Mouse (Mus musculus) yolk sac, embryonic 10.5 days (tissue): ENCODE measurements around the gene Morf4l2.
"Not testable (repeated sequence)": the region's sequence is repeated elsewhere in the genome, so short reads cannot be mapped to it uniquely, and the experiment has no call there.

Source experiments
- DNase-seq: peaks from one replicate; pipeline ENCODE4 v3.0.0-alpha.2; 2017; ENCODE audit warnings: low spot score

Gene Morf4l2

DNA sequence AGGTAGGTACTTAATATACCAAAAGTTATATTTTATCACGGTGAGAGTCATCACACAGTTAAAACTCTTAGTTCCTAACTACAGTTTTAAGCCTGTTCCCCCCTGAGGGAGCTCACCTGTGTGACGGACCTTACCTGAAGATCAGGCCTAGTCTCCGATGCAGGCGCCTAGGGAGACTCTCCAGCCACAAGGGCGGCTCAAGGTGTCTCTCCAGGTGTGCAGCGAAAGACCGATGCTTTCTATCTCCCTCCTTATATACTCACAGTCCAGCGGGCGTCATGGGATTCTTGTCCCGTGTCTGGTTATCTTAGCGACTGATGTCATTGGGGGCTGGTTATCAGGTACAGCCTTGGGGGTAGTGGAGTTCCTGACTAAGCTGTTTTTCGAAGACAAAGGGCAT lies at the start of gene Morf4l2:
Morf4l2 (minus strand) TSS at position 232 of the 400 bp plus-strand sequence.
- peak; percentile 72 for DNase-seq

DNA sequence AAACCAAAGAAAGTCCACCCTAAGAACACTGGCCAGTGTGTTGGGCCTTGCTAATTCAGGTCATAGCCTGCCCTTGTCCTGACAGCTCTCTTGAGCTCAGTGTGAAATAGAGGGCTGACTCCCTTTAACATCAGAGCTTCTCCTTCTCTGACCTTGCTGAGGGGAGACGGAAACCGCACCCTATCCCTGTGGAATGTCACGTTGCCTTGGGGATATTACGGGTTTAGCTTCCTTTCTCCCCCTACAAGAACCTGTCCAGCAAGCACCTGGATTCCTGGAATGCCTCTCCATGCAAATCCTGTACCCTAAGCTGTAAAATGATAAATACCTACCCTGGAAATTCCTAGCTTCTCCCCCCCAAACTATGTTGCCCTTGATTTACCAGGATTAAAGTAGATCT lies 46.0 kb upstream of the Morf4l2 start:
- DNase-seq = no peak

DNA sequence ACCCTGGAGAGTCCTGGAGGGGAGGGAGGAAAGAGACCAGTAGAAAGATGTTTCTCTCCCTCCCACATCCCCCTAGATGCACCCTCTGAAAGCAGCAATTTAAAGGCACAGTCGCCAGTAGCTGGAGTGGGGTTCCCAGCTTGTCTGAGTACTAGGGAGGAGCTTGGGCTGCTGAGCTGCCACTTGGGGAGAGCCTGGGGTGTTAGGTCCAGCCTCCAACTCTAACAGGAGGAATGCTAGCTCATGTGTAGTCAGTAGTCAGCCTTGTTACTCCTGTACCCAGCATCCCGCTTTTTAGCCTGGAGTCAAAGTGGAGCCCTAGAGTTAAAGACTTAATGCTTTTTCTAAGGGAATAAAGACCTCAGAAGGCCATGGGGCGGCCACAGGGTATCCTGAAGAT lies 36.6 kb upstream of the Morf4l2 start, which contains the start of gene Glra4:
Glra4 (minus strand) TSS at position 101 of the 400 bp plus-strand sequence.
- DNase-seq = no peak

DNA sequence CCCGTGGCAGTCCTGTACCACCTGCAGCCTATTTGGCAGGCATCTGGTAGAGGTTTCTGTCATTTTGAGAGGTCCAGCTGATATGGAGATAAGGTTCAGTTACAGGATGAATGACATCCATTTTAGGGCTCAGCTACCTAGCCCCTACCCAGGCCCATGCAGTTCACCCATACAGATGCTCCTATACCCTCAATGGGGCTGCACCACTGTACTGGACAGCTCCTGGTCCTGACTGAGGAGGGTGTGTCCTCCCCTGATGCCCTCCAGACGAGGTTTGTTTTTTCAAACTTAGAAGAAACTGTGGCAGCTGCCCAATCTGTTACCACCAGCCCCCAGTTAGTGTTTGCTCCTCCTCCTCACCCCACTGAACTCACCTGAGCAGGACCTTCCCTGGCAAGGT lies 35.8 kb upstream of the Morf4l2 start:
- no peak for DNase-seq

DNA sequence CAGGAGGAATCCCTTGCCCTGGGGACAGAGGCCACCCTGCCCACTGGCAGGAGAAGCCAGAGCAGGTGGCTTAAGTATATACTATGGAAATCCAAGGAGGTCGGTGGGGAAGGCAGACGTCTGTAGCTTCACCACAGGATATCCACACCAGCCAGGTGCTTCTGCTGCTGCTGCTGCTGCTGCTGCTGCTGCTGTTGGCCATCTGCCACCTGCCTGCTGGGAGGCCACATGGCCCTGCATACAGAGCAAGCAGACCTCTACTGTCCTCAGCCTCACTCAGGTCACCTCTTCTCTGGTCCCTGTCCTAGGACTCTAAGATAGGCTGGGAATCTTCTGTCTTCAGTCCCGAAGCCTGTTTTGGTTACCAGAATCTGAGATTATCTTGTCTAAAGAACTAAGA lies 34.6 kb upstream of the Morf4l2 start:
- no peak for DNase-seq

DNA sequence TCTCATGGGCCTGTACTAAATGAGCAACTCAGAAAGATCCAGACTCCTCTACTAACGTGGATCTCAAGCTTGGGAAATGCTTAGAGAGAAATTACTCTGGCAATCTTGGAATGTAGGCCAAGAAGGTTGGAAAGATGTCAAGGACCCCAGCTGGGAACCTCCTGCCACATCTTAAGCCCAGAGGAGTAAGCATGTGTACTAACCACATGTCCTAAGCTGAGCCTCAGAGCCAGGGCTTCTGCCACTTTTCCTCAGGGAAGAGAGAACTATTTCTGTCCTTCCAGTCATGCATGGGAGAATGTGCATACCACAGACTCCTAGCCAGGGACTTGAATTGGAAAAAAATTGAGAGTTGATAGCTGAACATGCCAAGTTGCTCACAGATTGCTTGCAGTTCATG lies 29.5 kb upstream of the Morf4l2 start:
- DNase-seq = no peak

DNA sequence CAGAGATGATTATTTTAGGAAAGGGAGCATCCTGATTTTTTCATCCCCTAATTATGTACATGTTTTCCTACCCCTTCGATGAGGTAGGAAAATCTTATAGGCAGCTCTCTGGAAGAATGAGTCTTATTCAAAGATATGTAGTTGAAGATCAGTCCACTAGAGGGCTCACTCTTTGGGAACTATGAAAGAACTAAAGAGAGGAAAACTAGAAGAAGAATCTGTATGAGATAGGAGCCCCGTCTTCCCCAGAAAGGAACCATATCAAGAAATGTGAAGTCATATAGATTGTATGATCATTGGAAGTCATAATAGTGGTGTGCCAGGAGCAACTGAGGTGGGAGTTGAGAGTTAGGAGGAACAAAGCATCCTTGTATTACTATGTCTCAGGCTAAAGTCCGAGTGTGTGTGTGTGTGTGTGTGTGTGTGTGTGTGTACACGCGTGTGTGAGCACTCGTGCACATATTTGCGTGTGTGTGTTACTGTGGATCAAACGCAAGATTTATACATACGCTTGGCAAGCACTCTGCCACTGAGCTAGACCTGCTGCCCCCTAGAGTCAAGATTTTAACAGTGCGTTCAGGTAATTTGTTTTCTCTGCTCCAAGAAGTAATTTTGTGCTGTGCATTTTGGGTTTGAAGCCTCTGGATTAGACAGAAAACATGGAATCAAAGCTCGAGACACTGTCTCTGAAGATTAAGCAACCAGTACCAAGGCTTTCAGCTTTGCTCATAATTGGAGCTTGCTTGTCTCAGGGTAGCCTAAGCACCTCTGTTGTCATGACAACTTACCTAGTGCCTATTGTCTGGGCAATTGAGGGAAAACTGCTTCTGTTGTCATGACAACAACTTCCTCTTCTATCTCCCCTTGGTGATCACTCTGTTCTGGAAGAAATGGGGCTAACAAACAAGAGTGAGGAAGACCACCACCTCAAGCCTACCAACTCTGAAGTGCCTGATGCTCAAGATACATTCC lies 17.9 kb upstream of the Morf4l2 start:
- no peak for DNase-seq

DNA sequence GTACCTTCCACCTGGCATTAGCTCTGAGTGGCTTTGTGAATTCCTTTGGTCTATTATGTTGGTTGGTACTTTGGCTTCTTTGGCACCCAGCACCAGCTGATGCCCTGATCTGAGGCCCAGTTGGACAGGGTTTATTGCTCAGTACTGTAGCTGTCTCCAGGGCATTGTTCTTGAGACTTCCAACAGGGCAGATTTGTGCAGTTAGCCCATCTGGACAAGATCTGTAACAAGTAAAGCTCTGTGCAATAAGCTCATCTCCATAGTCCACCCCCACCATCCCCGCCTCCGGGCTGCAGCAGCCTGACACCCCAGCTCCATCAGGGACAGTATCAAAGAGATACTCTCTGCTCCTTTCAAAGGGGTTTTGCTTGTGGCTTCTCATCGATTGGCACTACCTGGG lies 12.0 kb upstream of the Morf4l2 start:
- no peak for DNase-seq

DNA sequence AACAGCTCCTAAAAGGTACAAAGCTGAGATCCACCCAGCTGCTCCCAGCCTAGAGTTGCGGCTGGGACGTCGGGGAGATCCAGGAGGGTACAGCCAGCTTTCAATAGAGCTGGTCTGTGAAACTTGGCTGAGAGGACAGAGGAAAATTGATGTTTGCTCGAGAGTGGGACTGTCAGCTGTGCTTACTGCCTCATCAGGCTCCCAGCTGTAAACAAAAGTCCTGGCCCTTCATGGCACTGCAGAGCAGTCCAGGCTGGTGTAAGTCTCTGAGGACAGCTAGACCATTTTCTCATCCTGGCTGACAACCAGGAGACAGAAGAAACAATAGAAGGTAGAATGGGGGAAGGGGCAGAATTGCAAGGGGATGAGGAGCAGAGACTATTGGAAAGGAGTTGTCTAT lies 5.8 kb upstream of the Morf4l2 start:
- no peak for DNase-seq

DNA sequence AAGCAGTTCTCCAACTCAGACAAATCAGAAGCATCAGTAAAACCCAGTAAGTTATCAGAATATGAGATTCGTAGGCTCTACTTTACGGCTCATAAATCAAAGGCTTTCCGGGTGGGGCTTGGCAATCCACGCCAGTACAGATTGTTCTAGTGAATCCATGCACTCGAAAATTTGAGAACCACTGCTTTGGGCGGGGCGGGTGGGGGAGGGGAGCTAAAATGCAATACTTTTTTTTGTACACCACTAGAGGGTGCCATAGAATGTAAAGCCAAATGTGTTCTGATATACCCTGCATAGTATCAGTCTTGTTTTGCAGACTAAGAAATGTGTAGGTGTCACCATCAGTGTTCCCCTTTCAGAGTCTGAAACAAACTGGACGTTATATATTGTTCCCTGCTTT lies 1.2 kb upstream of the Morf4l2 start:
- DNase-seq = no peak

DNA sequence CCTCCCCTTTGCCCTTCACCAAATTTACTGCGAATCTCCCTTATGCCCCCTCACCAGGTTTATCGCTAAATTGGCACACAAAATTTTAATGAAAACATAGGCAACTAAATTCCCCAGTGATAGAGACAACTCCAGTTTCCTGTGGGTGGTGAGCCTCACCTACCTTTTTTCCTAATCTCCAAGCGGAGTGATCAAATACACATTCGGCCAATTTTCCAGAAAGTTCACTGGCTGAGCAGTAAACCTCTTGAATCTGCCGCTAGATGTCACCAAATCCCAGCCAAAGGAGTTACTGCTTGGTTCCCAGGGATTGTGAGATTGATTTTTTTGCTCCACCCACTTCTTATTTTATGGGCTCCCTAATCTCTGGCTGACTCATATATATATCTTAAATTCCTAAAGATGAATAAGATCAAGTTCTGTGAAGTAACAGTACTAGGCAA lies 808 bp downstream of the Morf4l2 start:
- DNase-seq = no peak

DNA sequence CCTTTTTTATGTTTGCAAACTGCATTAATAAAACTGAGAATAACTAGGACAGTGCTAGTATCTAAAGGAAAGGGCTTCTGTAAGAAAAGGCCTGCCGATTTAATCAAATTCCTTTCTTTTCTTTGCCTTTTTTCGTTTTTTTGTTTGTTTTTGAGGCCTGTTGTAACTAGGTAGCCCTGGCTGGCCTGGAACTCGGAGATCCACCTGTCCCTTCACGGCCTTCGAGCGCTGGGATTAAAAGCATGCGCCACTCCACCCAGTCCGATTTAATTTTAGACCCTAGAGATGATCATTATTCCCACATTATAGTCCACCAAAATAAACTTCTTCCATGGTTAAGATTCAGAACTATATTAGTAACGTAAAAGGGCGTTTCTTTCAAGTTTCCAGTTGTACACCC lies 1.2 kb downstream of the Morf4l2 start:
- no peak for DNase-seq

DNA sequence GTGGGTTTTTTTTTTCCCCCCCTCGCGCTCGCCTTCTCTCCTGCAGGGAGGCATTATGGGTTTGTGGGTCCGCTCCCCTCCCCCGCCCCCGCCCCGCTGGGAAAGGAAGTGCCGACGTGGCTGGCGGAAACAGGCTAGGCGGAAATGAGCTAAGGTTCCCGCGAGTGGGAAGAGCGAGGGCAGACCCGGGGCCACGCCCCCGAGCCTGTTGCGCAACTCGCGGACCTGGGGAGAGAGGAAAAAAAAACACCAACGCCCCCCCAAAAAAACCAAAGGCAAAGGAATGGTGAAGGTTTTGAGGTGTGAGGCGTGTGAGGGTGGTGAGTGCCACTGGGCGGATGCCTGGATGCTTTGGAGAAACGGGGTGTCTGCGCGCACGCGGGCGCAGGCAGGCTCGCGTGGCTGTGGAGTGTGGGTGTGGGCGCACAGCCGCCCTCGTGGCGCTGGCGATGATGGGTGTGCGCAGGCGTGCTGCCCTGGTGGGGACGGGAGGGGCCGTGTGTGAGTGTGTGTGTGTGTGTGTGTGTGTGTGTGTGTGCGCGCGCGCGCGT lies 1.8 kb downstream of the Morf4l2 start:
- peak; percentile 90 for DNase-seq

DNA sequence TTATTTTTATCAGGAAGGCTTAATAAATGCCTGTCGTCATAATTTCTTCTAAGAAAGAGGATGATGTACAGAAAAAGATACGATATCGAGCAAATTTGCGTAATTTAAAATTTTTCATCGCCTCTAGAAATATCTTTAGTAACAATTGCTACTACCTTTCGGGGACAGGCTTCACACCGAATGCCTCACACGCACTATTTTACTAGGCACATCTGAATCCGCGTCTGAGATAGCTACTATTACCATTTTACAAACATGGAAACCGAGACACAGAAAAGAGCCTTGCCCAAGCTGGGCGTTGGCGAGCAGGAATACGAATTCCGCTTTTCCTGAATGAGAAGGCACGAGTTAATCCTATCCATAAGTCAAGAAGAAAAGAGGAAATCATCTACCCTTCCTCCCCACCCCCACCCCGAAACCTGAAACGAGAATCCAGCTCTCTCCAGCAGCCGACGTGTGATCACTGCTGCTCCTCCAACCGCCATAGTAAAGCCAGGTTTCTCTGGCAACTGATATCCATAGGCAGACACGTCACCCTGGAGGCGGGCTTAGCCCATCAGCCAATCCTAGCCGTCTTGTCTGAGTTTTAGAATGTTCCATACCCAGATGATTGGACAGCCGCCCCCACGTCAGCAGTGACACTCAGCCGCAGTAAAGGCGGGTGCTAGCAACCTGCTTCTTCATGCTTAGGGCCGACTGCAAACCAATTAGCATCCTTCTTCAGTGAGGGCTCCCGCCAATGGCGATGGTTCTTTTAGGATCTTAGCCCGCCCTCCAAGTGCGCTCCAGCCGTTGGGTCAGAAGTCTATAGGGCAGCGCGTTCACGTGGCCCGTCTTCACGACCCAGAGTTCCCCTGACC lies 2.5 kb downstream of the Morf4l2 start:
- peak; percentile 90 for DNase-seq

DNA sequence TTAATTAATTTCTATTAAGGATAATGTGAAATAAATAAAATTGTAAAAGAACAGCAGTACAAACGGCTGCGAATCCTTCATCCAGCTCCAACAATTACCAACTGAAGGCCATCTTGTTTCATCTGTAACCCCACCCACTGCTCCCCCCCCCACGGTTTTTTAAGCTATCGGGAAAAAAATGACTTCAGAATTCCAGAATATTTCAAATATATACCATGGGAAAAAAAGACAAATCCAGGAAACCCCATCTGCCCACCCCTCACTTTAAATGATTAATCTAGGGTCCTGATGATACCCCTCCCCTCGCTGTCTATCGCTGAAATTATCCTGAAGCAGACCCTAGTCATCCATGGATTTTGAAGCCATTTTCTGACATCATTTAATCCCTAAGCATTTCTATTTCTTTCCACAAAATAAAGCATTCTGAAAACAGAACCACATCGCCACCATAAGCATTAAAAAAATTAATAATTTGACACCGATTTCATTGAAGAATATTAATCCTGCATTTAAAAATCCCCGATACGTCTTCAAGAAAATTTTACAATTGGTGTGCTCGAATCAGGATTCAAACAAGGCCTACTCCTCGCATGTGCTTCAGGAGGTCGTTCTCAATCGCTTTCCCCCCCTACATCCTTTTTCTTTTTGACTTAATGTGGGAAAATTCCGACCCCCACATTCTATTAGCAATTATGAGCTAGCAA lies 3.3 kb downstream of the Morf4l2 start:
- no peak for DNase-seq

DNA sequence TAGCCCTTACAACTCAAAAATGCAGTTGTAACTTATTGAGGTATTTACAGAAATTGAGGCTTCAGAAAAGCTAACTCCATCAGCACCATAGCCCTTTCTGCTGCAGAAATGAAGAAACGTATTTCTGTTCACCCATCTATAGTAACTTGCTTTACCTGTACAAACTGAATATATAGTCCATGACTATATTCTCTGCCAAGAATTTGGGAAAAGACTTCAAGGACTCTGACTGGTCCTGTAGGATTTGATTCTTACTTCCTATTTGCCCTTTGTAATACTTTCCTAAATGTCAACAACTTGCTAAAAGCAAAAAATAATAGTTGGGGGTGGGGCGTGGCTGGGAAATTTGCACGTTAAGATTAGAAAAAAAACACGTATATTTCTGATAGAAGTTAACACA lies 11.5 kb downstream of the Morf4l2 start:
- DNase-seq = no peak

DNA sequence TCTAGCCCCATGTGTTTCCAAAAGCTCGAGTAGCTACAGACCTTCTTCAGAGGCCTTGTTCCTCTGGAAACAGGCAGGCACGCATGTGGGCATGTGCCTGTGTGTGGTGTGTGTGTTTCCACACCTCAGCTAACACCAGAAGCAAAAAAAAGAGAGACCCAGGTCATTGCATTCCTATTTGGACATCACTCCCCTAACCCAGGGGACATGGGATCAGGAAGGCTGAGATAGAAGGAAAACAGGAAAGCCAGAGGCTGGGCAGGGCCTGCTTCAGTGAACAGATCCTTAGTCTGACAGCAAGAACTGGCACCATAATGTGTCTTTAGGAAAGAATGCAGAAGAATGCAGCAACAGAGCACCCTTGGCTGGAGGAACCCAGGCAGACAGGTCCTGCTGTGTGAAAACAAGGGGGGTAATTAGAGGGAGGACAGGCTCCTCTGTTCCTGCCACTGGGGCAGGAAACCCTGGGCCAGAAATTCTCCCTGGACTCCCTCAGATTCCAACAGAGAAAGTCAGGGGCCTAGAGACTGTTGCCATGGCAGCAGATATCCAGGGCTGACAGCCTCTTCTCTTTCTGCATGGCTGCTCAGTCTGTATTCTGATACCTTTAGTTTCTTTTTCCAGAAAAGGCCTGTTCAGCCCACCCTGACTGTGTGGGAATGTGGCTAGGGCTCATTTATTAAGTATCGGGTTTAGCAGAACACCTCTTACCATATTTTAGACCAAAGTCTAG lies 28.6 kb downstream of the Morf4l2 start:
- not testable (repeated sequence) for DNase-seq

DNA sequence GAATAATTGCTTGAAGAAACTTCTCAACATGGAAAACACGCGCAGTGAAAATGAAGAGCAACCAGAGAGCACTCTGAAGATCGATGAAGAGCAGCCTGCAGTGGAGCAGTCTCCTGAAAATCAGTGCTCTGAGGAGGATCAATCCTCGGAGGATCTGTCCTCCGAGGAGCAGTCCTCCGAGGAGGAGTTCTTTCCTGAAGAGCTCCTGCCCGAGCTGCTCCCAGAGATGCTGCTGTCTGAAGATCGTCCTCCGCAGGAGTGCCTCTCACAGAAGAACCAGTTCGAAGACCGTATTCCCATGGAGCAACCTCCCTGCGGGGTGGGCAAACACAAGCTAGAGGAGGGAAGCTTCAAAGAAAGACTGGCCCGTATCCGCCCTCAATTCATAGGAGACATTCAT lies 34.7 kb downstream of the Morf4l2 start:
- peak; percentile 4 for DNase-seq

DNA sequence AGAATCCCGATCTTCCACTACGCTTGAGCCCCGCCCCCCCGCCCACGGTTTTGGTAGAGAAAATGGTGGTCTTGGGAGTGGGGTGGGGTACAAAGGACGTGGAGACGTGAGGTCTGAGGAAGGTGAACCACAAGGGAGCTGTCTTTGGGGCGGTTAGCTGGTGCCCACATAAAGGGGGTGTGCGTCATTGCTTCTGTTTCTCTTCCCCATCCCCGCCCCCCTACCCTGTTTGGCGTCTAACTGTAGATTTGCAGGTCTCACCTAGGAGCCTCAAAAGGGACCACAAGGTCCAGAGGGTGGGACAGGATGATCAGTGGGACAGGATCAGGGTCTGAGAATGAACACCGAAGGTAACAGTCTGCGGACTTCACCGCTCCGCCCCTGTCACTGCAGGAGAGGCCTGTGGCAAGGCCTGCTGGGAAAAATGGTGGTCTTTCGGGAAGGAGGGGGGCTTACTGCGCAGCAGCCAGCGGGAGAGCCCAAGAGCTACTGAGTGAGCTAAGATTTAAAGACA lies 35.3 kb downstream of the Morf4l2 start:
- DNase-seq = peak; percentile 47

DNA sequence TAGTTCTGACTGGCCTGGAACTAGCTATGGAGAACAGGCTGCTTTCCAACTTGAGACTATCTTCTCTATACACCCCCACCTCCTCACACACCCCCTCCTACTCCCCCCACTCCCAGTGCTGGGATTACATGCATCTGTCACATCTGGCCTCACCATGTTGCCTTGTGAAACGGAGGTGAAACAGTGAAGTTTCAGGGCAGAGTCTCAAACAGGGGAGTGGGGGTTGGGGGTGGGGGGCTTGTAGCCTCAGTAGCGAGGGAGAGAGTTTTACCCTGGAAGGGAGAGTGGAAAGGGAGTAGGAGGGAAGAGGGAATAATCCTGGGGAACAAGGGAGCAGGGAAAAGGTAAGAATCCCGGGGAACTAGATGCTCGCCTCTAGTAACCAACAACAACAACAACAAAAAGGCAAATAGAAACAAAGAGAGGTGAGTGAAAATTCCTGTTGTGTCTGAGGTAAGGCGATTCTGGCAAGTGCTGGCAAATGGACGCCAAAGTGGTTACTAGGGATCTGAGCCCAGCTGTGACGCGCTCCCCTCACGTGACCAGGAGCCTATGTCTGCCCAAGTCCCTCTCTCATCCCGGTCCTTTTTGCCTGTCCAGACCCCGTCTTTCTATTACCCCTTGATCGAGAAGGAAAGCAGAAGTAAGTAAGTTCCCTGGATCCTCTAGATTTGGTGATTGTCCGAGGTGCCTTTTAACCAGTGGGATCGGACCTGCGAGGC lies 35.9 kb downstream of the Morf4l2 start, which contains the start of gene Tceal1:
Tceal1 (plus strand) TSS at position 537 of the 722 bp plus-strand sequence.
- DNase-seq = peak; percentile 38
